Mouse (Mus musculus) spleen, adult 12 weeks (tissue): ENCODE measurements at regions not wholly inside any gene's neighbourhood (a gene's known extent, or its start where the extent isn't known, plus 50 kb on each side); places are given as distances from the start of the nearest gene placed in this dataset.

ENCODE experiments used
- DNase-seq: peaks from one replicate; pipeline ENCODE4 v3.0.0; 2022; ENCODE audit warnings: low spot score

- DNase-seq: no peak
These were observed 306.3 kb downstream of the Tbc1d1 start for GRCm38 (mm10) chr5:64462411-64462810.

DNA sequence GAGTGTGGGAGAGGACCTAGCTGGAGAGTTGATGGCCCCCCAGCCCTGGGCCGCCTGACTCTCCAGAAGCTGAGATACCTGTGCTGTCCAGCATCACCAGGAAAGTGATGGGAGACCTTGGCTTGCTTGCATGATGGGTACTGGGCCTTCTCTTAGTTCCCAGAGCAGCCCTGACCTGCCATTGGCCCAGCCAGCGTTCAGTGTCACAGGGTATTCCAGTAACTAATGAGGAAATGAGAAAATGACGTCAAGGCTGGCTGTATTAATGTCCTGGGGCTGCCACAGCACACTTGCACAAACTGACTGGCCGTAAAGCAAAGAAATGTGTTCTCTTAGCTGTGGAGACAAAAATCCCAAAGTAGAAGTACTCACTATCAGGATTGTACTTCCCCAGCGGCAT is 307.5 kb downstream of the Tbc1d1 start:
- no peak for DNase-seq

DNA sequence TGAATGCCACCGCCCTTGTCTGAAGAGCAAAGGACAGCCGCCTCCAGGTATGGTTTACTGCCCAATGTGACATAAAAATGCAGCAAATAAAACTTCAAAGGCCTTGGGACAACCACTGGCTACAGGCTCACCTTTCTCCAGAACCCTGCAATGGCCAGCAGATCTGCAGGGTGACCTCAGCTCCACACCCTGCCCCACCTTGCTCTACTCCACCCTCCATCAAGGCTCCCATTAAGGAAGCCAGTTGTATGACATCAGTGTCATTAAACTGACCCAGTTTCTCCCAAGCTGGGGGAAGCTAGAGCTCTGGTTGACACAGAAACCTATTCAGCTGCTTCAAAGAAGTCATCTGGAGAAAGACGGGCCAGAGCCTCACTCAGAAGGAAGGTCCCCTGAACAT is 310.2 kb downstream of the Tbc1d1 start:
- no peak for DNase-seq

- DNase-seq: no peak
These were observed 311.8 kb downstream of the Tbc1d1 start for GRCm38 (mm10) chr5:64467856-64468255.

DNA sequence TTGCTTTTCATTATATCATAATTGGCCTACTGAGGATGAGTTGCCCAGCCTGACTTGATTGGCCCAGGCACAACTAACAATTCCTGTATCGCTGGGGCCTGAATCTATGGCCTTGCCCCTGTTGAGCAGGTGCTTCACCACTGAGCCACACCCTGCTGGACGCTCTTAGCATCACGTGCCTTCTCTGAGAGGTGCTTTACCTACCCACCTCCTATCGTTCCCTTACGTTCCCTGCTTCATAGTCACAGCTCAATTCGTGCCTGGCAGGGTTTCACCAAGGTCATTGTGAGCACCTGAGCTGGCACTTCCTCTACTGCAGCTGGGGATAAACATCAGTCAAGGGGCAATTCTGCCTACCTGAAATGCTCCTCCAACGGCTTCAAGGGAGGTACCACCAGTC is 312.2 kb downstream of the Tbc1d1 start:
- no peak for DNase-seq

DNA sequence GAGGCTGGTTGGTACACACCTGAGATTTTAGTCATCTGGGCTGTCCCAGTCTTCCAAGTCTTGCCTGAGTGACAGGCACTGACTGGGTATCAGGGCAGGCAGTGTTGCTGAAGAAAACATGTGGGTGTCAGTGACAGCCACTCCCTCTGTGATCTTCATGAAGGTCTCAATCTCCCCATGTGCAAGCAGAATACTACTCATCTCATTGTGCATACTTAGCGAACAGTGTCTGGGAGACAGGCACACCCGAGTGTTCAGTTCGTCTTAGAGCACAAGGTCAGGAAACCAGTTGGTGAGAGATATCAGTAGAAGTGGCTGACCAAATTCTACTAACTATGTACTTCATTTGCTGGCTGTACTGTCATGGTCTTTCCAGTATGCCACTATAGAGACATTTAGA is 315.9 kb downstream of the Tbc1d1 start:
- no peak for DNase-seq

- DNase-seq: no peak
These were observed 316.3 kb downstream of the Tbc1d1 start for GRCm38 (mm10) chr5:64472415-64472814.

GRCm38 (mm10) chr5:64474868-64475267 is 318.8 kb downstream of the Tbc1d1 start:
- no peak for DNase-seq

DNA sequence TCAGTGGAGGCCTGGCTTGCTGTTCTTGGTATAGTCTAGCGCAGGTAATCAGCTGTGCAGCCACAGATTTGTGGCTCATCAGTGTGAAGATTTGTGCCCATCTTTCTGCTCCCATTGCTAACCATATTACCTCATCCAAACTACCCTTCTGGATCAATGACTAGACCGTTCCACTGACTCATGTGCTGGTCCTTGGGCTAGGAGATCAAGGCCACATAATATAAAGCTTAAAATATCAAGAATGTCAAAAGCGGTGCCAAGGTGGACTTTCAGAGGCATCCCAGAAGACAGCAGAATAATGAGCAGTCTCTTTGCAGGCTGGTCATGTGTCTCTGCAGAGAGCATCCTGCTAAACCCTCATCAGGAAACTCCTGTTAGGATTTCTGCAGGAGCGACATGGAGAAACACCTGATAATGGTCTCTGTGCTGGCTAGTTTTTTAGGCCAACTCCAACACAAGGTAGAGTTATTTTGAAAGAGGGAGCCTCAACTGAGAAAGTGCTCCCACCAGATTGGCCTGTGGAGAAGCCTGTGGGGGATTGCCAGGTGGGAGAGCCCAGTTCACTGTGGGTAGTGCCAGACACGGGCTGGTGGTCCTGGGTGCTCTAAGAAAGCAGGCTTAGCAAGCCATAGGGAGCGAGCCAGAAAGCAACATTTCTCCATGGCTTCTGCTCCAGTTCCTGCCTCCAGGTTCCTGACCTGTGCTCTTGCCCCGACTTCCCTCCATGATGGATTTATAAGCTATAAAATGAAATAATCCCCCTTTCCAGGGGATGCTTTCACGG is 319.8 kb downstream of the Tbc1d1 start:
- no peak for DNase-seq

DNA sequence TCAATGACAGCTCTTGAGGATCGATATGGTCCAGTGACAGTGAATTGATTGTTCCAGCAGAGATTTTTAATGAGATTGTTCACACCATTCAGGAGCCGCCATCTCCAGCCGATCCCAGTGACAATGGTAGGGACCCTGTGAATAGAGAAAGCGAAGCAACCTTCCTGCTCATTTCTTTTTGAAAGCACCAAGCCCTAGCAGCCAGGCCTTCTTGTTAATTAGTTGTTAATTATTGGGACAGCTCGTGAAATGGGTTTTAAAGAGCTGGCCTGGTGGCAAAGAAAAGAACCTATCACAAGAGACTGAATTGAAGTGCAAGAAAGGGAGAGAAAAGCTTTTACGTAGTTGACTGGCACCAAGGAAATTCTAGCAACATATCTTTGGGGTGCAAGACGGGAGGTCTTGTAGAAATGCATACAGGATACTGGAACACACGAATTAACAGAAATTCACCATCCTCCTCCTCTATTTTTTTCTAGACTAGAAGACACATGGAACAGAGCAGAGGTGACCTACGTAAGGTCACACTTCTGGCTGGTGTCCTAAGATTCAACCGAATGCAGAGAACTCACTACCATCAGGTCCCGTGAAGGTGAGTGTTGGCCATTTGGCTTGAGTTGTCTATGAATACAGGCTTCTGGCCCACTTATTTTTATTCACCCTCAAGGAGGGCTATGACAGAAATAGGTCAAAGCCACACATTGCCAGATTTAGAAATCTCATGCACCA is 320.7 kb downstream of the Tbc1d1 start:
- no peak for DNase-seq

DNA sequence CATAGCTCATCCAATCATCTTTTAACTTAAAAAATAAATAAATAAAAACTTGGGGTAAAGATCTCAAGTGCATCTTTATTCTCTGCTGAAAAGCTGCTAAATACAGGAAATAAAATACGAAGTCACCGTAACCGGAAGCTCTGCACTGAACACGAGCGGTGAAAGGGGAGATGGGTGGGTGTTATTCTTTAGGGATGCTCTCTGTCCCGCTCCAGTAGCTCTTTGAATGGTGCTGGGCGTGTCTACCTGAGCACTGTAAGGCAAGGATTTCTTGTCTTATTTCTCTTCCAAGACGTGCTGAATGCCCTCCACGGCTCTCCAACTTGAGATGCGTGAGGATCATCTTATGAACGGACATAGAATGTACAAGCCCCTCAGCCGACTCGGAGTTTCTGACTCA is 322.0 kb downstream of the Tbc1d1 start:
- no peak for DNase-seq

DNA sequence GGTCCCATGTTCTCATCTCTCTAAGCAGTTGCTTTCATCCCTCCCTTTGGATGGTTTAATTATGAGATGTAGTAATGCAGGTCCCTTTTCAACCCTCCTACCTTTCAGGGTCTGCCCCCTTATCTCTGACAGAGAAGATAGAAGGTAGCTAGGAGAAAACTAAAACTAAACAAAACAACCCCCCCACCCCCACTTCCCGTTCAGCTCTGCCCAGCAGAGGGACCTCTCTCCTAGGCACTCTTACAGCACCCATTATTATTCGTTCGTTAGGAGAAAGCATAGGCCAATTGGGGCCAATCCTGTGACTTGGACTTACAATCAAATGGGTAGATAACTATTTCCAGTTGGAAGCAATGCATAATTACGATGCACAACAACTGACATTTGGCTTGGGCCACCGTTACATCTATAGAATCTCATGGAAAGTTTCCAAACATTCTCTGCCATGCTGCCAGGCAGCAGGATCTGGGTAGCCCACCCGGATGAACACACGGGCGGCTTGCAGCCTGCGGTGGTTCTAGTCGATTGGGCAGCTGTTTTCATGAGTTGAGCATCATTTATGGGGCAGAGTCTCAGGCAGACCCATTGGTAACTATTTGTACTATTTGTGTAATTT is 322.6 kb downstream of the Tbc1d1 start:
- DNase-seq: no peak

- DNase-seq: no peak
These were observed 323.2 kb downstream of the Tbc1d1 start for GRCm38 (mm10) chr5:64479315-64479714.

DNA sequence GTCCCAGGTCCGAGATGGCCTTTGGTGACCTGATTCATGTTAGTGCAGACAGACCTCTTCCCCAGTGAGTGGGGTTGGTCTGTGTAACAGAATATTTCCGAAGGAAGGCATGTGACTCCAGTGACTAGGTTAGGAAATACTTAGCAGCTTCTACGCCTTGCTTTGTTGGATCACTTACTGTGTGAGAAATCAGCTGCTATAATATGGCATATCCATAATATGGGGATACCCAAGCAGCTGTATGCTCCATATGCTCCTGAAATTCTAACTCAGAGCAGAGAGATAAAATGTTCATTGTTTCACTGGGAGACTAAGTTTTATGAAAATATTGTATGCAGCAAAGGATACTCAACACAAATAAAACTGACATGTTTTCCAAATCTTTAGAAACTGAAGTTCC is 318.1 kb upstream of the Klf3 start:
- DNase-seq: no peak

DNA sequence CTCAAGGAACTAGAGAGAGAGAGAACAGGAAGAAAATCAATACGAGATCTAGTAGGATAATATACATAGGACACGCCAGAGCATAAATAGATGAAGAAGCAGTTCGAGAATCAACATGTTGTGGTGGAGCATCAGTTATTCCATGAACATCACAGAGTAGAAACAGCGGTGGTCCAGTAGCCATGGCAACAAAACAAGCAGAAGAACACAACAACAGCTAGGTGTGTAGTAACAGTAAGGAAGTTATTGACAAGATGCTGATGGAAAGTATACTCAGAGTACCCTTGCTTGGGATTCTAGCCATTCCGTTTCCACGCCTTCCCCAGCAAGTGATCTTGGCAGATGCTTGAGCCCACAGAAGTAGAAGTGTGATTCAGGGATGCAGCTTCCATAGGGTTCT is 317.3 kb upstream of the Klf3 start:
- no peak for DNase-seq

DNA sequence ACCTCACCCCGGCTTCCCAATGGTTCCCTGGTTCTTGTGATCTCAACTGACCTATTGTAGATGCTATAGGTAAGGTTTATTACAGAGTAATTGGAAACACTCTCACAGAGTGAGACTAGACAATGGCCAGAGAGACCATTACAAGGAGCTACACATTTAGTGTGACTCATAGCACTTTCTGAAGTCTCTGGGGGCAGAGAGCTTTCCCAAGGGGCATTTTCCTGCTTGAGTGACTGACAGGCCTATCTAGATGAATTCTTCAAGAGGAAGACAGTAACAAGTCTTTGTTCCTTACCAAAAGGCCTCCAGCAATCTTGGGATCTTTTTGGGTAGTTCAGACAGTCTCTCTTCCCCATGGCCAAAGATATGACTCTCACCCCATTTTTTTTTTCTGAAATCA is 316.4 kb upstream of the Klf3 start:
- no peak for DNase-seq

DNA sequence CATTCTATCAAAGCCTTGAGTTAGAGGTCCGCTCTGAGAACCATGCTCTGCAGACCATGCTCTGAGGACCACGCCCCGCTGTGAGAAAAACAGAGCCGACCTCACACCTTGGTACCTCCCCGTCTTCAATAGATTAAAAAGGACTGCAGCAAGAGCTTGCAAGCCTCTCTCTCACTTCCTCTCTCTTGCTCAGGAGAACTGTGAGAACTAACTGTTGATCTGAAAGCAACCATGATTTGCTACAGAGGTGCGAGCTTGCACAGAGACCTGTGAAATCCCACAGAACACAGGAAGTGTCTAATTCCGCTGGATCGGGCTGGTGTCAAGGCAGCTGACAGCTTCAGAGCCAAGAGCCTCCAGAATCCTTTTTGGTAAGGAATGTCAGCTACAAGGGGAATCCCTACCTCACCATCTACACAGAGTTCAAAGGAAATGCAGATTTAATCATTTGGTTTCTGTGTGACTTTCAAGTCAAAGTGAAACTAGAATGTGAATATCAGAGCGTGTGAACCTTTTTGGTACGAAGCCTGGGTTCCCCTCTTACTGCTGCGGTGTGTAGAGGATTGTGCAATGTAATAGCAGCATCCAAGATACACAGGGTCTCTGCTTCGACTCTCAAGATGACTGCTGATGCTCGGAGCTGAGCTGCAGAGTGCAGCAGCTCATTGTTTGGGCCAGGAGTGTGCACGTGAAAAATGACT is 315.3 kb upstream of the Klf3 start:
- DNase-seq: peak; percentile 58

DNA sequence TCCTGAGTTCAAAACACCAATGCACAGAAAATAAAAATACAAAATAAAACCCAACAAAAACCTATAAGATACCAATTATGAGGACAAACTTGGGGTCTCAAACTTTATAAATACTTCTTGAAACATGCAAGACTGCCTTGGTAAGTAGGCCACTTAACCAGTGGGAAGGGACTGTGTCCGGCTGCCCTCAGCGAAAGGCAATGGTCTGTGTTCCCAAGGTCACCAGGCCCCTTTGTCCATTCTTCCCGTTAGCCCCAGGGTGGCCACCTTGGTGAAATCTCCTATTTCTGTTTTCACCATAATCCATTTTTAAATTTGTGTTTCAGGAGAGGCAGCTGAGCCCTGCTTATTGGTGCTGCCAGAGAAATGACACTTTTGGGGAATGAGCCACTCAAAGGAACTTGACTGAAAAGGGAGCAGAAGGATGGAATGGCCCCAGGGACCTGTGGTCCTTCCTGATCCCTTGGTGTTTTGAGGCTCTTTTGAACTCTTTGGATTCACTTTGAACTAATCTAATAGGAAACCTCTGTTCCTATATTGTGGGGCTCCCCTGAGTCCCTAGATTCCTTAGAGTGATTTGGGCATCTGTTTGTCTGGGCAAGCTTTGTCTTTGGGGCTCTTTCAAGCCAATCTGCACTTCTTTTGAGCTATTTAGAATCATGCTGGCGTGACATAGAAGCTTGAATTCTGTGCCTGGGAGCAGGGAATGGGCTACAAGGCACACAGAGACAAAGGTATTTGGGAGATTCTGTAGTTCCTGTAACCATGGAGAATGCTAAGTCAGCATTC is 313.3 kb upstream of the Klf3 start:
- no peak for DNase-seq

- no peak for DNase-seq
These were observed 312.7 kb upstream of the Klf3 start for GRCm38 (mm10) chr5:64490445-64490950.

GRCm38 (mm10) chr5:64494429-64494828 is 308.8 kb upstream of the Klf3 start:
- DNase-seq: no peak

DNA sequence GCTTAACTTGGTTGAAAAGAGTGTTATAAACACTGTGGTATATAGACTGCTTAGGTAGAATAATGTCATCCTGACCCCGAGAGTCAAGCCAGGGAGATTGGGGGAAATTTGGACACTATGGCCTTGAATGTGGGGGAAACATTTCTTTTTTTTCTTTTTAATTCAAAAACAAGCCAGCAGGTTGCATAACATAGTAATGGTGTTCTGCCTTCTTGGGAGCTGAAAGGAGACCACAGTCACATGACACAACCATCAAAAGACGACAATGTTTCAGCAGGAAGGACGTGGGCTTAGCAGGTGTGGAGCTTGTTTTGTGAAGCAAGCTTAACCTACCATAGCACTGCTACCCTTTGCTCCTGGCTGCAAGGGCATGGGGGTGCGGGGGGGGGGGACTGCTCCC is 306.3 kb upstream of the Klf3 start:
- DNase-seq: no peak

DNA sequence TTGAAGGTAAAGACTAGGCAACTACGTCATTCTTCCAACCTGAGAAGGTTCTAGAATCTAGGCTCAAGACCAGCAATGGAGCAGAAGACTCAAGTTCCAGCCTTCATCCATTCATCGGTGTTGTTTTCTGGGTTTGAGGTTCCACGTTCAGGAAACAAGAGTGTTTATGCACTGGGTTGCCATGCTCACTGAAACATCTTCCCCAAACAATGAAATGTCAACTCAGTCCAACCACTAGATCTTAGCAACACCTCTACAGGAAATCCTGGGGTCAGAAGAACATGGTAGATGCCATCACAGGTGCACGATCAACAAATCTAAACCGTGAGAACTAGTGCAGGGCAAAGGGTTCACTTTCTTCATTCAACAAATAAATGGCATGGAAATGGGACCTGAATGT is 304.8 kb upstream of the Klf3 start:
- DNase-seq: no peak
